Mouse (Mus musculus) inflammation-experienced regulatory T-cells, adult 16 weeks (primary cell): ENCODE measurements around the gene Abracl. TPM values are rescaled to one million over a fixed set of nuclear protein-coding genes. Genes with fewer than 3 reads are reported as not detected.

Experiments
- polyA plus RNA-seq: library from polyadenylated mRNA; unstranded; fragments of 100-300 nt; shearing (Covaris generic); gene quantifications from one replicate; pipeline ENCODE4 v1.2.1, GENCODE M21; 2017

Abracl gene
- polyA plus RNA-seq = 347 TPM

DNA sequence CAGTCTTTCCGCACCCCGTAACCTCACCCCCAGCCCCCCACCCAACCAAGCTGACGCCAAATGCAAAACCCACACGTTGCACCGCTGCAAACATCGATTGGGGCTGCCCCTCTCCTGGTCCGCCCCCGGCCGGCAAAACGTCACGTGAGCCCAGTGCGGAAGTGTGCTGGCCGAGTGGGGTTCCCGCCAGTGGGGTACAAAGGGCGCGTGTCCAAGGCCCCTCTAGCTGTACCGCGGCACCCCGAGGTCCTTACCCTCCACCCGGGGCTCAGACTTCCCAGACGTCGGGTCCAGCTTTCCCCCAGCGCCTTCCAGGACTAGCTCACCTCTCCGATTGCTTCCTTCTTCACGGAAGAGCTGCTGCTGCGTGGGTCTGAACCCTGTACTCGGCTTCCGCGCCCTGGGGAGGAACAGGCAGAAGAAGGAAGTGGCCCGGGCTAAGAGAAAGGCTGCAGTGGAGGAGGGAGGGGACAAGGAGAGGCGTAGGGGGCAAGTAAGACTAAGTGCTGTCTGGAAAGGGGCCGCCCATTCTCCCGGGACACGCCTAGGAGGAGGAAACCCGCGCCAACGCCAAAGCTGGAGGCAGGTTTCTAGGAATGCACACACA, at the start of gene Abracl:
Abracl (minus strand) TSS at position 548 of the 607 bp plus-strand sequence.

DNA sequence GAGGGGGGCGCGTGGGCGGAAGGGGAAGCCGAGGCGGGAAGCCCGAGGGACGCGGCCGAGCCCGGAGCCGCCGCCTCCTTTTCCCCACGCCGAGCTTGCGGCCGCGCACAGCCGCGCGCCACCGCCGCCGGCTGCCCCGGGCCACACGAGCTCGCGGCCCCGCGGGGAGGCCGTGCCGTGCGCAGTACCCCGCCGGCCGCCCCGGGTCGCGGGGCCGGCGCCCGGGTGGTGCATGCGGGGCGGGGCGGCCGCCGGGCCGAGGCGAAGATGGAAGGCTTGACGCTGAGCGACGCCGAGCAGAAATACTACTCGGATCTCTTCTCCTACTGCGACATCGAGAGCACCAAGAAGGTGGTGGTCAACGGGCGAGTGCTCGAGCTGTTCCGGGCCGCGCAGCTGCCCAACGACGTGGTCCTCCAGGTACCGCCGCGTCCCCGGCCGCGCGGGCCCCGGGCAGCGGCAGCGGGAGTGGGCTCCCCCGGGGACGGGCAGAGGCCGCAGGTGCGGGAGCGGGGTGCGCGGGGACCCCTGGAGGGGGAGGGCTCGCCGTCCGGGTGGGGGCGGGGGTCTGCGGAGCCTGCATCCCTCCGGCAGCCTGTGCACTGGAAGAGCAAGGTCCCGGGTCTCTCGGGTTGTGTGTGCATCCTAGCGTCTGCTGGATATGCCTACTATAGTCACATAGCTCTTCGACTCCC, 32.8 kb upstream of the Abracl start, which contains the start of gene Reps1:
Reps1 (plus strand) TSS at position 166 of the 695 bp plus-strand sequence.

Other genes with a start within 250 kb of the Abracl start
- gene Txlnb, start 227.1 kb downstream of the Abracl start, polyA plus RNA-seq = 1.7 TPM
- 19.4 TPM for gene Heca, start 75.2 kb downstream of the Abracl start, polyA plus RNA-seq
- 20.9 TPM for gene Reps1, start 32.6 kb upstream of the Abracl start, polyA plus RNA-seq
- 1.3 TPM for gene Ect2l, start 187.6 kb upstream of the Abracl start, polyA plus RNA-seq
- 60.3 TPM for gene Ccdc28a, start 211.7 kb upstream of the Abracl start, polyA plus RNA-seq